Mouse (Mus musculus) C2C12 (cell line): ENCODE measurements around the gene Lrrc30.

Source experiments
- CEBPB ChIP-seq: IDR thresholded peaks from one replicate; pipeline ENCODE4 v1.6.1; 2011; ENCODE audit warnings: low read depth, mild to moderate bottlenecking, control low read depth, moderate library complexity
- CTCF ChIP-seq: IDR thresholded peaks from one replicate; pipeline ENCODE4 v1.5.1; 2011; ENCODE audit not compliant: control insufficient read depth, insufficient read depth, insufficient read length
- MAX ChIP-seq: IDR thresholded peaks from one replicate; pipeline ENCODE4 v1.6.1; 2011; ENCODE audit warnings: mild to moderate bottlenecking, control low read depth
- MYOG ChIP-seq: IDR thresholded peaks from one replicate; pipeline ENCODE4 v1.6.1; 2011; ENCODE audit not compliant: control insufficient read depth, insufficient read length; ENCODE audit errors: extremely low read depth
- USF1 ChIP-seq: IDR thresholded peaks from one replicate; pipeline ENCODE4 v1.6.1; 2011; ENCODE audit warnings: low read depth, mild to moderate bottlenecking, control low read depth, moderate library complexity

DNA sequence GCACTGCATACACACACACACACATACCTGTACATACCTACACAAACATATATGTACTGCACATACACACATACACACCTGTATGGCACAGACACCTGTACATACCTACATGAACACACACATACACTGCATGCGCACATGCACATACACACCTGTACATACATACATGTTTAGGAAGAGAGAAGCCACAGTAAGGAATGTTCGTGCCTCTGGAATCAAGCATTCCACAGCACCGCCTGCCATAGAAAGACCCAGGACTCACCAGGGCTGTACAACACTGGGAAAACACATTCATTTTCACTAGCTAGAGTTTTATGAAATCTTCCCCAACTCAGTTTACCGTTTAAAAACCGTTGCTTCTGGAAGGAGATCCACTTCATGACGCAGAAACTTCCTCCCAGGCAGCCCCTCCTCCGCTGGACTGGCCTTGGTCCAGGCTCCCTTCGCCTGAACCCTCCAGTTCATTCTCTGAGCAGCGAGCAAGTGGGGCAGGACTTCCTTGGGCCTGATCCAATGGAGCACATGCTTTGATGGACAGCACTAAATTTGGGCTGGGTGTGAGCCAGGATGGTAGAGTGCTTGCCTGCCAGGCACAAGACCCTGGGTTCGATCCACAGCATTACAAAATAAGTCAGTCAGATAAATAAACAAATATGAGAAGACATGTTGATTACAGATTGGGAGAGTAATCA is 5.7 kb upstream of the Lrrc30 start:
- no peak for TF ChIP-seq CTCF
- TF ChIP-seq CEBPB = no peak
- TF ChIP-seq MAX = no peak
- no peak for TF ChIP-seq USF1
- TF ChIP-seq MYOG = no peak
